Mouse (Mus musculus) intestine, embryonic 14.5 days (tissue): ENCODE data around the gene Nipsnap1. TPM values are rescaled to one million over a fixed set of nuclear protein-coding genes. Genes with fewer than 3 reads are reported as not detected.

Experiments used
- ATAC-seq: fragments of 200-750 bp; cut with Nextera tagmentation; replicated peaks from 2 replicates; pipeline ENCODE4 v1.8.0; 2017; ENCODE audit warnings: low read depth, moderate number of reproducible peaks, moderate TSS enrichment, moderate library complexity; ENCODE audit not compliant: low FRiP score, low TSS enrichment
- DNase-seq: peaks from one replicate; pipeline ENCODE4 v3.0.0-alpha.2; 2018; ENCODE audit warnings: low spot score
- H3K27ac ChIP-seq: fragments of 300-500 bp; sonication (generic); 2 replicates; pipeline ENCODE4 v1.5.1; 2014; ENCODE audit warnings: low read depth, mild to moderate bottlenecking, control low read depth
- H3K27me3 ChIP-seq: fragments of 300-500 bp; sonication (generic); replicated peaks from 2 replicates; pipeline ENCODE4 v1.6.1; 2014; ENCODE audit warnings: low read length, control low read depth; ENCODE audit not compliant: control insufficient read depth, insufficient read depth
- H3K36me3 ChIP-seq: fragments of 300-500 bp; sonication (generic); 2 replicates; pipeline ENCODE4 v1.6.1; 2014; ENCODE audit warnings: low read length, control low read depth; ENCODE audit not compliant: control insufficient read depth, insufficient read depth
- H3K4me1 ChIP-seq: fragments of 300-500 bp; sonication (generic); replicated peaks from 2 replicates; pipeline ENCODE4 v1.6.1; 2014; ENCODE audit warnings: low read length, control low read depth, mixed read lengths; ENCODE audit not compliant: control insufficient read depth, insufficient read depth
- H3K4me2 ChIP-seq: fragments of 300-500 bp; sonication (generic); 2 replicates; pipeline ENCODE4 v1.6.1; 2014; ENCODE audit warnings: low read length
- H3K4me3 ChIP-seq: fragments of 300-500 bp; sonication (generic); 2 replicates; pipeline ENCODE4 v1.5.1; 2014; ENCODE audit warnings: low read depth, low read length, control low read depth, mixed read lengths
- H3K9ac ChIP-seq: fragments of 300-500 bp; sonication (generic); 2 replicates; pipeline ENCODE4 v1.6.1; 2014; ENCODE audit warnings: mild to moderate bottlenecking, low read length
- H3K9me3 ChIP-seq: fragments of 300-500 bp; sonication (generic); 2 replicates; pipeline ENCODE4 v1.6.1; 2016; ENCODE audit warnings: low read length, control low read depth; ENCODE audit not compliant: control insufficient read depth
- WGBS: fragments of 180-500 bp; shearing (Covaris S2); extraction: QIAGEN DNeasy Blood & Tissue Kit; methylation state at CpG from one replicate; pipeline ENCODE4 v1.1.7; 2014; 5-methylcytosine and 5-hydroxymethylcytosine counted together
- polyA plus RNA-seq: library from polyadenylated mRNA; unstranded; fragments of >200 nt; fragmentation: Nextera tagmentation; extraction: Ambion mirVana; gene quantifications from 2 replicates; pipeline ENCODE4 v1.2.1, GENCODE M21; 2014

Nipsnap1 gene
- polyA plus RNA-seq, 1 experiment from 2014 or later = 85.3 TPM

DNA sequence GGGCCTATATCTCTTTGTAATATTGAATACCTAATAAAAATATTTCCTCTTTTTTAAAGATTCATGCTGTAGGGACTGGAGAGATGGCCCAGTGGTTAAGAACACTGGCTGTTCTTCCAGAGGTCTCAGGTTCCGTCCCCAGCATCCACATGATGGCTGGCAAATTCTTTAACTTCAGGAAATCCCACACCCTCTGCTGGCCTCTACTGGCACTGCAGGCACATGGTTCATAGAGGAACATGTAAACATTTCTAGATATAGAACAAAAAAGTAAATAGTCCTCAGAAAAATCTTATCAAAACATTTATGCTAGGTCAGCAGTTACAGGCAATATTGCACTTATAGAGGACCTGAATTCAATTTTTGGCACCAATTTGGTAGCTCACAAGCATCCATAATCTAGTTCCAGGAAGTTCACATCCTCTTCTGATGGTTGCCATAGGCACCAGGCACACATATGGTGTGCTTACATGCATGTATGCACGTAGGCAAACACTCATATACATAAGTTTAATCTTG lies 11.7 kb downstream of the Nipsnap1 start:
- peaks cover 38% of the 10 kb centered on the region for H3K36me3 ChIP-seq
- no peak overlapping the region for H3K4me3 ChIP-seq
- H3K4me2 ChIP-seq = no peak overlapping the region
- no peaks in the 10 kb centered on the region for H3K4me1 ChIP-seq
- no peak overlapping the region for H3K9ac ChIP-seq
- H3K9me3 ChIP-seq = no peaks in the 10 kb centered on the region
- no peak overlapping the region for H3K27ac ChIP-seq
- WGBS = 64% methylated on average over 2 of the region's 2 CpGs
- H3K27me3 ChIP-seq = no peaks in the 10 kb centered on the region
- DNase-seq = peak; percentile 70
- ATAC-seq = no peak

- H3K9ac ChIP-seq = no peak overlapping the region
- H3K9me3 ChIP-seq = no peaks in the 10 kb centered on the region
- no peak overlapping the region for H3K4me2 ChIP-seq
- no peak overlapping the region for H3K4me3 ChIP-seq
- no peak overlapping the region for H3K27ac ChIP-seq
- no peaks in the 10 kb centered on the region for H3K4me1 ChIP-seq
- WGBS = 94% methylated on average over 3 of the region's 3 CpGs
- DNase-seq = no peak
- no peak for ATAC-seq
- peaks cover 41% of the 10 kb centered on the region for H3K36me3 ChIP-seq
- no peaks in the 10 kb centered on the region for H3K27me3 ChIP-seq
Observed at GRCm38 (mm10) chr11:4886987-4887386, 13.2 kb downstream of the Nipsnap1 start.

DNA sequence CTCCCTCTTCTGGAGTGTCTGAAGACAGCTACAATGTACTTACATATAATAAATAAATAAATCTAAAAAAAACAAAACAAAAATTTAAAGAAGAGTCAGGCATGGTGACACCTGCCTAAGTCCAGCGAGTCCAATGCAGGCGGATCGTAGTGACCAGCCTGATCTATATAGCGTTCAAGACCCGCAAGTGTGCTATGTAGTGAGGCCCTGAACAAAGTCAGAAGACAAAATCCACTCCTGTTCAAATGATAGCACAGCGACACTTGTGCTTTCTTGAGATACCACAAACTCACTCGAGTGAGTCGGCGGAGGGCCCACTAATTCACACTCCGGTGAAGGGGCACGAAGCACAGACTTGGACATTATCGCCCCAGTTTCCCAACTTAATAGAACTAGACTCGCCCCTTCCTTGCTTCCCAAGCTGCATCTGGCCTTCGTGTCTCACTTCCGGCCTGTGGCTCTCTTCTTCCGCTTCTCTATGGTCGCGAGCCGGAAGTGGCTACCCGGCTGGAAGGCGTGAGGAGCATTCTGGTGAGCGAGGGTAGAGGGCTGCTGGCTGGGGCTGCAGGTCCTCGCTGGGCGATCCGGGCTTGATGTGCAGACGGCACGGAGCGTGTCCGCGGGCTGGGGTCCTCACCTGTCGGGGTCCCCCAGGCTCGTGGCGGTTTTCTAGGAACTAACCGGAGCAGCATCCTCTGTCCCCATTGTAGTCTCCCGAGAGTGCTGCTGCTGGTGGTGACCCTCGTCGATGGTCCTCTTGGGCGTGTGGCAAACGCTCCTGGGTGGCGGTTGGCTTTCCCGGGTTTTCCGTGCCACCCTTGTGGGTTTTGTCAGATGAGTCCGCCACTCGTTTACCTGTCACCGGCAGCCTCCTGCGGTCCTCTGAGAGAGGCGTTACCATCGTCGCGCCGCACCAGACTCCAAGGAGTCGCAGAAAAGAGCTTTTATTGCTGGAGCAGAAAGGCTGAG lies 21.4 kb downstream of the Nipsnap1 start, which contains the start of gene Thoc5:
Gene Thoc5 (plus strand): TSS at position 473 of the 969 bp plus-strand sequence.
- Histone ChIP-seq H3K27me3 (no peaks in the 10 kb centered on the region), H3K27ac (peak within 1 kb of the TSS; percentile 47), H3K9me3 (no peaks in the 10 kb centered on the region), H3K4me3 (peak within 1 kb of the TSS; percentile 71), H3K4me2 (peak within 1 kb of the TSS; percentile 67), H3K9ac (peak within 1 kb of the TSS; percentile 70), H3K36me3 (peaks cover 27% of the 10 kb centered on the region), H3K4me1 (peaks cover 6% of the 10 kb centered on the region)
- peak; percentile 90 for ATAC-seq
- WGBS = 3% methylated on average over 52 of the region's 52 CpGs
- DNase-seq = peak; percentile 87

DNA sequence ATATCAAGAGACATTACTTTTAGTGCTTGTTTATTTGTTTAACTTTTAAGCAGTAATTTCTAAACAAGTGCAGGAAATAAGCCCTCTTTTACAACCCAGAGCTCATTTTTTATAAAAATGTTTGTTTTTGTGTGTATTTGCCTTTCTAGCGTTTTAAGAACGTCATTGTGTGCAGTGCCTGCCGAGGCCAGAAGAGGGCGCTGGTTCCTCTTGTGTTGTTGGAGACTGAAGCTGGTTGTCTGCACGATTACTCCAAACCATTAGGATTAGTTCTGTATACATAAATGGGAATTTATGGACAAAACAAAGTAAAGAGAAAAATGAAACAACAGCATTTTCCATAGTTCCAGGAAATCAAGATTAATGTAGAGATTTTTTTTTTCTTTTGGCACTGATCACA lies 26.7 kb downstream of the Nipsnap1 start:
- Histone ChIP-seq H3K27me3 (no peaks in the 10 kb centered on the region), H3K27ac (no peak overlapping the region), H3K4me1 (peaks cover 6% of the 10 kb centered on the region), H3K9ac (no peak overlapping the region), H3K4me2 (no peak overlapping the region), H3K36me3 (peaks cover 40% of the 10 kb centered on the region), H3K4me3 (no peak overlapping the region), H3K9me3 (no peaks in the 10 kb centered on the region)
- ATAC-seq (no peak), DNase-seq (no peak)
- 69% methylated on average over 5 of the region's 5 CpGs for WGBS

GRCm38 (mm10) chr11:4901956-4902355 lies 28.2 kb downstream of the Nipsnap1 start:
- H3K27me3 ChIP-seq = no peaks in the 10 kb centered on the region
- no peaks in the 10 kb centered on the region for H3K9me3 ChIP-seq
- no peak overlapping the region for H3K9ac ChIP-seq
- ATAC-seq (no peak), DNase-seq (no peak)
- no peak overlapping the region for H3K4me3 ChIP-seq
- WGBS = 87% methylated on average over 6 of the region's 6 CpGs
- peaks cover 49% of the 10 kb centered on the region for H3K36me3 ChIP-seq
- H3K4me2 ChIP-seq = no peak overlapping the region
- no peak overlapping the region for H3K27ac ChIP-seq
- no peaks in the 10 kb centered on the region for H3K4me1 ChIP-seq

- H3K4me1 ChIP-seq = no peaks in the 10 kb centered on the region
- no peak overlapping the region for H3K27ac ChIP-seq
- H3K9ac ChIP-seq = no peak overlapping the region
- no peaks in the 10 kb centered on the region for H3K27me3 ChIP-seq
- 93% methylated on average over 6 of the region's 6 CpGs for WGBS
- ATAC-seq (no peak), DNase-seq (no peak)
- peaks cover 63% of the 10 kb centered on the region for H3K36me3 ChIP-seq
- no peak overlapping the region for H3K4me2 ChIP-seq
- H3K9me3 ChIP-seq = no peaks in the 10 kb centered on the region
- H3K4me3 ChIP-seq = no peak overlapping the region
Observed at GRCm38 (mm10) chr11:4906231-4906630, 32.5 kb downstream of the Nipsnap1 start.

DNA sequence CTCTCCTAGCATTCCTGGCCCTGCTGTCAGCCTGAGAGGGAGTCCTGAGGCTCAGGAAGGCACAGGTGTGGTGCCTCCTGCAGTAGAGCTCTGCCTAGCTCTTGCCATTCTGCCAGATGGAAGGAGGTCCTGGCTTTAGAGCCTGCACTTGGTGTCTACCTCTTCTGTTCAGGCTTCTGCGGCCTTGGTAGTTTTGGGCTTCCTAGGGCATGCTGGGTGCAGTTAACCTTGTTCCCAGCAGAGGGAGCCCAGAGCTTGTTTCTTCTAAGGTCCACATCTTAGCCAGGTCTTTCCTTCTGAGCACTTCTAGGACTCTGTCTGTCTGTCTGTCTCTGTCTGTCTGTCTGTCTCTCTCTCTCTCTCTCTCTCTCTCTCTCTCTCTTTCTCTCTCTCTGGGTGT lies 42.3 kb downstream of the Nipsnap1 start:
- H3K27me3 ChIP-seq = no peaks in the 10 kb centered on the region
- no peaks in the 10 kb centered on the region for H3K9me3 ChIP-seq
- H3K36me3 ChIP-seq = peaks cover 85% of the 10 kb centered on the region
- WGBS = 31% methylated on average over 1 of the region's 1 CpGs
- no peak overlapping the region for H3K4me2 ChIP-seq
- DNase-seq (peak; percentile 71), ATAC-seq (no peak)
- no peaks in the 10 kb centered on the region for H3K4me1 ChIP-seq
- H3K27ac ChIP-seq = no peak overlapping the region
- H3K9ac ChIP-seq = no peak overlapping the region
- H3K4me3 ChIP-seq = no peak overlapping the region

DNA sequence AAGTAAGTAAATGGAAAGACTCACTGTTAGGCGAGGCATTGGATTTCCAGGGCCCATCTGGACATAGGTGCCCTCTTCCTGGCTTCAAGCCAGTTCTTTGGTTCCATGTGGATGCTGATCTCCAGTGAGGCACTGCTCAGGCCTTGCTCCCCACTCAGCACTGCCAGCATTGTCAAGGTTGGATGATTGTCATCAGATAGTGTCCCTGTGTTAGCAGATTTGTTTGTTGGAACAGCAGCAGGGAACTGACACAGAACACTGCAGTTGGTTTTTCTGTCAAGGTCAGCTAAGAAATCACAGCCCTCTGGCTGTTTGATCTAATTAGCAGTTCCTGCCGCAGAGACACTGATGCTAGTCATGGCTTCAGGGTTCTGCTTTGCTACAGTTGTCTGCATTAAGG lies 47.5 kb downstream of the Nipsnap1 start:
- 89% methylated on average over 2 of the region's 2 CpGs for WGBS
- peaks cover 93% of the 10 kb centered on the region for H3K36me3 ChIP-seq

More for the DNA sequence above, 47.5 kb downstream of the Nipsnap1 start:
- Histone ChIP-seq H3K27me3 (no peaks in the 10 kb centered on the region), H3K4me1 (no peaks in the 10 kb centered on the region), H3K4me2 (no peak overlapping the region), H3K9me3 (no peaks in the 10 kb centered on the region), H3K9ac (no peak overlapping the region), H3K4me3 (no peak overlapping the region), H3K27ac (no peak overlapping the region)
- DNase-seq (no peak), ATAC-seq (no peak)
